In genomic region chr3:57673586-57673985, GRCm38 (mm10) we compare ENCODE assay signal across 12 mouse cellular contexts. TPM values are rescaled to one million over a fixed set of nuclear protein-coding genes. Genes with fewer than 3 reads are reported as not detected.
DNase-seq lines count a peak whose midpoint lies in the region; ATAC-seq lines count a peak whose summit lies in the region.
"Had no signal": no experiment of that assay in that cellular context is flagged by ENCODE, and none has a peak within 500 bp of the region (broad histone marks: within the 10 kb centered on the region; RNA-seq: fewer than 3 reads in every experiment).

No protein-coding gene starts in this region.

- peak; percentile 98 to 99 for ATAC-seq in hematopoietic stem cell, adult 5-6 weeks (replicated peaks in 1 of 2; ENCODE audit: insufficient read depth in 1 of 2, low FRiP score in 2 of 2, low TSS enrichment in 1 of 2, low read depth in 1 of 2, poor library complexity in 2 of 2, severe bottlenecking in 2 of 2)
- ATAC-seq in megakaryocyte, adult 5-6 weeks (ENCODE audit: poor library complexity, severe bottlenecking) = peak; percentile 99
- ATAC-seq: forebrain, embryonic 13.5 days had no signal

- peak; percentile 25 to 26 for DNase-seq in right cerebral cortex, postnatal 10 days (ENCODE audit: low spot score in 2 of 2)
- DNase-seq in right cerebral cortex, postnatal 4 days = no peak
- no peak for DNase-seq in left cerebral cortex, adult 11 months (ENCODE audit: low spot score)
- DNase-seq in embryo, embryonic 11 days = no peak
- DNase-seq in testis, postnatal 14 days (ENCODE audit: low spot score) = no peak
- DNase-seq: layer of hippocampus, postnatal 36 days had no signal

RNA-seq across cellular contexts. Expression of gene Ankub1, which starts 19.0 kb away (rescaled TPM):
- total RNA-seq in hematopoietic stem cell, adult 5-6 weeks (2017) = not detected in 2 replicates
- total RNA-seq in megakaryocyte, adult 5-6 weeks (2015) = not detected in 2 replicates
- total RNA-seq in megakaryocyte, adult 5-6 weeks (2017) = not detected in 2 replicates
- total RNA-seq: ES-E14; gastrocnemius, adult 8-10 months; midbrain, postnatal 0 days had no signal

RNA-seq across cellular contexts. Expression of gene Commd2, which starts 22.1 kb away (rescaled TPM):
- 11.7 and 22.3 TPM in 2 replicates for total RNA-seq in hematopoietic stem cell, adult 5-6 weeks (2017)
- total RNA-seq in megakaryocyte, adult 5-6 weeks (2015) = 39.5 and 48.5 TPM in 2 replicates
- 16.6 and 16.9 TPM in 2 replicates for total RNA-seq in megakaryocyte, adult 5-6 weeks (2017)

Comparison
In these comparisons a context has a peak if more than half of its experiments do, and no peak if none do; other contexts are left out.
1. DNase-seq: peak in right cerebral cortex, postnatal 10 days (2 of 2); none in right cerebral cortex, postnatal 4 days (single experiment), left cerebral cortex, adult 11 months (single experiment), embryo, embryonic 11 days (single experiment) and testis, postnatal 14 days (single experiment).